Comparison of ENCODE assay signal across 12 mouse cellular contexts in the genomic region with DNA sequence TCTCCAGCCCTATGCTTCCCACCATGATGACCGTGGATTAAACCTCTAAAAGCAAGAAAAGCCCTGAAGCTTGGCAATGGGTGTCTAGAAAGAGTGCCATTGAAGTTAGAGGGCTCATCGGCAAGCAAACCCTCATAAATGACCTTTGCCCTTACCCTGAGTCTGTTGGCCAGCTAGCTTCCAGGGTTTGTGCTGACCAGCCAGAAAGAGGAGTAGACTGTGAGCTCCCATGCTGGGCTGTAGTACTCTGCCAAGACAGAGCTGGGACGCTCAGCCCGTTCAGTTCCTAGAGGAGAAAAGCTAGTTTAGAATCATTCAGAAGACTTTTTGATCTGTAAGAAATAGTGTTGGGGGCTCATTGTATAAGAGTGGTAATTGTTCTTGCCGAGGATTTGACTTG.
"Had no signal": no experiment of that assay in that cellular context is flagged by ENCODE, and none has a peak within 500 bp of the region (broad histone marks: within the 10 kb centered on the region; RNA-seq: fewer than 3 reads in every experiment).

No protein-coding gene starts in this region.

- H3K36me3 ChIP-seq: hindbrain, embryonic 15.5 days; limb, embryonic 12.5 days; limb, embryonic 15.5 days; liver, embryonic 13.5 days had no signal

- H3K4me2 ChIP-seq: hindbrain, embryonic 15.5 days; limb, embryonic 12.5 days; limb, embryonic 15.5 days; liver, embryonic 13.5 days had no signal

- H3K9ac ChIP-seq: hindbrain, embryonic 15.5 days; limb, embryonic 12.5 days; limb, embryonic 15.5 days; liver, embryonic 13.5 days had no signal

- ATAC-seq: intestine, postnatal 0 days had no signal

- H3K4me3 ChIP-seq: hindbrain, embryonic 15.5 days; limb, embryonic 12.5 days; limb, embryonic 15.5 days; liver, embryonic 13.5 days had no signal

- H3K27me3 ChIP-seq: hindbrain, embryonic 15.5 days; limb, embryonic 12.5 days; limb, embryonic 15.5 days; liver, embryonic 13.5 days had no signal

- H3K27ac ChIP-seq: hindbrain, embryonic 15.5 days; limb, embryonic 12.5 days; limb, embryonic 15.5 days; liver, embryonic 13.5 days; macrophage; stomach, postnatal 0 days had no signal

- H3K4me1 ChIP-seq: hindbrain, embryonic 15.5 days; liver, embryonic 13.5 days had no signal

- DNase-seq: left cerebral cortex, postnatal 4 days; liver, embryonic 13.5 days; lung, adult 2 months; midbrain, embryonic 14.5 days; thymus, adult 2 months; thymus, postnatal 14 days had no signal

- H3K9me3 ChIP-seq: hindbrain, embryonic 15.5 days; limb, embryonic 12.5 days; limb, embryonic 15.5 days; liver, embryonic 13.5 days had no signal
